Mouse (Mus musculus) adrenal gland, postnatal 25 days (tissue): ENCODE results near the gene Hoxc10. TPM values are rescaled to one million over a fixed set of nuclear protein-coding genes. Genes with fewer than 3 reads are reported as not detected.
A peak's percentile ranks its signal among the peaks of the same experiment; 100 is the strongest.

Source experiments
- DNase-seq: peaks from one replicate; pipeline ENCODE4 v3.0.0; 2021; ENCODE audit warnings: mixed read lengths
- microRNA-seq, 2 experiments: library from miRNA; unstranded; fragments of <30 nt; microRNA quantifications; one replicate each; pipeline ENCODE4 v1.2.0; 2021
- total RNA-seq: library from RNA; stranded (reverse); gene quantifications from 2 replicates; pipeline ENCODE4 v1.2.3, GENCODE M21; 2021

Hoxc10 gene
- total RNA-seq, 1 experiment from 2014 or later = 0.36 TPM

- peak; percentile 65 for DNase-seq
These were observed 45.4 kb downstream of the Hoxc10 start for GRCm38 (mm10) chr15:103011928-103012486.

- peak; percentile 67 for DNase-seq
These were observed 46.8 kb downstream of the Hoxc10 start for GRCm38 (mm10) chr15:103013238-103013984.

DNA sequence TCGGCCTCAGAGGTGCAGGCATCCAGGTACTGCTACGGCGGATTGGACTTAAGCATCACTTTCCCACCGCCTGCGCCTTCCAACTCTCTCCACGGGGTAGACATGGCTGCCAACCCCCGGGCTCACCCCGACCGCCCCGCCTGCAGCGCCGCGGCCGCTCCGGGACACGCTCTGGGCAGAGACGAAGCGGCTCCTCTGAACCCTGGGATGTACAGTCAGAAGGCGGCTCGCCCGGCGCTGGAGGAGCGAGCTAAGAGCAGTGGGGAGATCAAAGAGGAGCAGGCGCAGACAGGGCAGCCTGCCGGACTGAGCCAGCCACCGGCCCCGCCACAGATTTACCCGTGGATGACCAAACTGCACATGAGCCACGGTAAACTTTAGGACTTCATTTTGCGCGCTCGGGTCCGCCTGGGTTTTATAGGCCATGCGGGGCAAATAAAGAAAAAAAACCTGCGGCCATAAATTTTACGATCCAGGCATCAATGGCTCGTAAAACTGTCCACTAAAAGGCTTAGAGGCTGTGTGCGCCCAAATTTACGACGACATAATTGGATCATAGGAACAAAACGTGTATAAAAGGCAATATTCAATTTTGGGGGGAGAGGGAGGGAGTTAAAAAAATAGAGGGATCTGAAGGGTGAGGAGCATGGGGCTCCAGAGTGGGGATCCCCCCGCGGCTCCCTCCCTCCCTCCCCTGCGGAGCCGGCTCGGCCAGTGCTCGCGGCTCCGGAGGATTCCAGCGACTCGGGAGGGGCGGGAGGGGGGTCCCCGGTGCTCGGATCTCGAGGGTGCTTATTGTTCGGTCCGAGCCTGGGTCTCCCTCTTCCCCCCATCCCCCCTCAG, 47.8 kb downstream of the Hoxc10 start:
- DNase-seq = peak; percentile 76

GRCm38 (mm10) chr15:103015009-103015399, 48.4 kb downstream of the Hoxc10 start:
- DNase-seq = no peak

DNA sequence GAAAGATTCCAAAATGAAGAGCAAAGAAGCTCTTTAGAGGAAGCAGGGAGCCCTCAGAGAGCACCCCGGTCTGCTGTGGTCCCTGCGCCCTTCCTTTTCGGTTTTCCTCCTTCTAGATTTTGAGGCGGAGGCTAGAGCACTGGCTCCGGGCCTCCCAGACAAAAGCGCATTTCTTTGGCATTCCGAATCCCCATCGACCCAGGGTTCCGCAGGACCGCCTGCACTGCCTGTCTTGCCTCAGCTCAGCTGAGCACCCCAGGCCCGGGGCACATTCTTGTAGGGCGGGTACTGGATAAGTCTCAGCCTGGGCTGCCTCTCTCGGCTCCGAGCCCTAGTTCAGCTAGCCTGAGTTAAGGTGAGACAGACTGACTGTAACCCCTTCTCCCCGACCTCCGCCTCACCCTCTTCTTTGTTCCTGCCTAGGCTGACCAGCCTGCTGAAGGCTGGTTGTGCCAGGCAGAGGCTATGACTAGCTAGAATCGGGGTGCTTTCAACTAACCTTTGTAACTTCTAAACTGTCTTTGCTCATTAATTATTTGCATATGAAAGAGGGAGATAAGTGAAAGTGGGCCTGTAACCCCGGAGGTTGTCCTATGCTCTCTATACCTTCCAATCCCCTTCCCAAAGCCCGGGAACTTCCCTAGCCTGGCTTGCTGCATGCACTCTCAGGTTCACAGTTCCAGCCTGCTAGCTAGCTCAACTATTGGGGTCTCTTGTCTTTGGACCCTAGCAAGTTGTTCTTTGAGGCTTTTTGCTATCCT, 49.0 kb downstream of the Hoxc10 start:
- DNase-seq = no peak

GRCm38 (mm10) chr15:103018636-103019035, 52.0 kb downstream of the Hoxc10 start, which contains the start of gene Hoxc4:
Gene Hoxc4, plus strand, starts transcription at chr15:103018934.
- DNase-seq = no peak

- DNase-seq = no peak
These were observed 54.4 kb downstream of the Hoxc10 start for GRCm38 (mm10) chr15:103020899-103021418.

Small RNA genes lying within 50 kb of the gene (microRNA-seq; reads per million reads assigned to microRNA genes)
- 239 to 295 reads per million in 2 experiments for gene Mir196a-2
- 1,365 to 2,350 reads per million in 2 experiments for gene Mir615

Other genes with a start within 250 kb of the Hoxc10 start
- gene Calcoco1, start 244.6 kb upstream of the Hoxc10 start, total RNA-seq = 105 and 147 TPM in 2 replicates
- not detected in 2 replicates for gene Hoxc13, start 45.7 kb upstream of the Hoxc10 start, total RNA-seq
- gene Hoxc12, start 30.0 kb upstream of the Hoxc10 start, total RNA-seq = not detected in 2 replicates
- gene Hoxc11, start 12.4 kb upstream of the Hoxc10 start, total RNA-seq = not detected in 2 replicates
- gene Hoxc5, start 647 bp downstream of the Hoxc10 start, total RNA-seq = 7.6 and 9.0 TPM in 2 replicates
- gene Hoxc9, start 9.6 kb downstream of the Hoxc10 start, total RNA-seq = 0.85 and 1.5 TPM in 2 replicates
- gene Hoxc8, start 23.8 kb downstream of the Hoxc10 start, total RNA-seq = 21.5 and 26.7 TPM in 2 replicates
- gene Hoxc6, start 31.5 kb downstream of the Hoxc10 start, total RNA-seq = 59.4 and 68.1 TPM in 2 replicates
- 7.3 and 8.4 TPM in 2 replicates for gene Hoxc4, start 52.1 kb downstream of the Hoxc10 start, total RNA-seq
- gene Smug1, start 200.3 kb downstream of the Hoxc10 start, total RNA-seq = 12.1 and 19.9 TPM in 2 replicates